Mouse (Mus musculus) thymus, adult 18-20 months (tissue): ENCODE data around the gene Olfr294.

Experiments
- DNase-seq, 2 experiments: peaks; one replicate each; pipeline ENCODE4 v3.0.0; 2022; ENCODE audit warnings: mixed read lengths in 2 of 2

Gene Olfr294

DNA sequence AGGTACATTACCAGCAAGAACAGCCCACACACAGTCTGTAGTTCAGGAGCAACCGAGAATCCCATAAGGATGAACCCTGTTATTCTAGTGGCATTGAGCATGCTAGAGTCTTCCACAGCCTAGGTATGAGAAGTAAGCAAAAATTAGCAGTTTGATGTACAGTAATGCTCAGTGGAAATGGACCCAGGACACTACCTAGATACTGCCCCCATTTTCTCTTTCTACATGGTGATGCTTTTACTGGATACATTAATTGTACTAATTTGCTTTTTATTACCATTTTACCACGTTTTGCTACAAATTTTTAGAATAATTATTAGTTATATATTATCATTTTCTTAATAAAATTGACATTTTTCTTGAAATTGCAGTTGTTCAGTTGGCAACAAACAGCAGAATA, at the start of gene Olfr294:
Olfr294 (minus strand) TSS at position 101 of the 400 bp plus-strand sequence.
- no peak for DNase-seq

GRCm38 (mm10) chr7:86648761-86649160, 32.3 kb upstream of the Olfr294 start, which contains the start of gene Olfr293:
Gene Olfr293, plus strand, starts transcription at chr7:86649061.
- DNase-seq = no peak

DNA sequence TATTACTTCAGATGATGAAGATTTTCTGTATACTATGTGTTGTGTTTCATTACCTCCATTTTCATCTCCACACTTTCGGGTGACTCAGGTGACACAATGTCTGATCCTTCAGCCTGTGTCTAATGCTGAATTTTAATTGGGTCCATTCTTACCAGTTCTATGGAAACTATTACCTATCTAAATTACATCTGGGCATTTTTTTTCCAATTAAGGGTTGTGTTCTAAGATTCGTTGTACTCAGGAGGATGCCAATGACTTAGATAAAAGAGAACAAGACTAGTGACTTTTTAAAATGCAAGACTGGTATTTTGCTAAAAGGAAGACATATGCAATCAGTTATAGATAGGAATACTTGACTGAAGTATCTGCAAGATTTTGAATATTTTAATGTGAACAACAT, 32.9 kb downstream of the Olfr294 start, which contains the start of gene Olfr295:
Olfr295 (plus strand) TSS at position 301 of the 400 bp plus-strand sequence.
- no peak for DNase-seq
